In genomic region chr12:103425016-103425728, GRCm38 (mm10) we compare ENCODE assay signal across 8 mouse cellular contexts. TPM values are rescaled to one million over a fixed set of nuclear protein-coding genes. Genes with fewer than 3 reads are reported as not detected.
A peak's percentile ranks its signal among the peaks of the same experiment; 100 is the strongest.
DNase-seq lines count a peak whose midpoint lies in the region; ATAC-seq and TF ChIP-seq lines count a peak whose summit lies in the region.

No protein-coding gene starts in this region.

- H3K9me3 ChIP-seq in forebrain, postnatal 0 days (ENCODE audit: low read length) = no peaks in the 10 kb centered on the region

- DNase-seq in layer of hippocampus, adult 11-12 months (ENCODE audit: low spot score) = peak; percentile 12
- DNase-seq in layer of hippocampus, postnatal 36 days = no peak
- DNase-seq in forebrain, postnatal 0 days = peak; percentile 34
- no peak for DNase-seq in right cerebral cortex, postnatal 14 days
- DNase-seq in gastrocnemius, postnatal 14 days = no peak
- no peak for DNase-seq in spleen, postnatal 36 days (ENCODE audit: low spot score in 2 of 2)

- intact Hi-C loops in gastrocnemius, postnatal 14 days (cut with DNase I; ENCODE audit: low total_unique reads) = no loop called here

- 10% methylated on average over 33 of the region's 33 CpGs for WGBS in forebrain, postnatal 0 days
- 9% methylated on average over 33 of the region's 33 CpGs for WGBS in macrophage (ENCODE audit: missing documents)

- H3K9ac ChIP-seq in forebrain, postnatal 0 days = peak overlapping the region; percentile 93

- TF ChIP-seq CTCF in forebrain, postnatal 0 days (IDR thresholded peaks at IDR 0.05; ENCODE audit: low read depth) = no peak

- H3K79me2 ChIP-seq in macrophage (ENCODE audit: inconsistent target) = peaks cover 54% of the 10 kb centered on the region

- no peaks in the 10 kb centered on the region for H3K27me3 ChIP-seq in forebrain, postnatal 0 days (ENCODE audit: insufficient read depth, low read length)

- peak overlapping the region; percentile 54 for H3K27ac ChIP-seq in brown adipose tissue, adult 24 weeks (replicated peaks; ENCODE audit: low read depth, low read length)
- H3K27ac ChIP-seq in forebrain, postnatal 0 days (ENCODE audit: low read depth, low read length) = peak overlapping the region; percentile 87
- H3K27ac ChIP-seq in macrophage = peak overlapping the region; percentile 43

- H3K4me2 ChIP-seq in forebrain, postnatal 0 days (ENCODE audit: low read depth) = peak overlapping the region; percentile 85

- peak overlapping the region; percentile 82 for H3K4me3 ChIP-seq in brown adipose tissue, adult 24 weeks (ENCODE audit: insufficient read depth, low read depth, low read length)
- peak overlapping the region; percentile 86 for H3K4me3 ChIP-seq in forebrain, postnatal 0 days (ENCODE audit: low read depth, low read length)
- H3K4me3 ChIP-seq in macrophage (ENCODE audit: inconsistent target) = peak overlapping the region; percentile 89

- peaks cover 14% of the 10 kb centered on the region for H3K4me1 ChIP-seq in brown adipose tissue, adult 24 weeks (ENCODE audit: control insufficient read depth, insufficient read depth, insufficient read length, low read length)
- H3K4me1 ChIP-seq in forebrain, postnatal 0 days (ENCODE audit: insufficient read depth) = peaks cover 24% of the 10 kb centered on the region

- peak; percentile 21 for ATAC-seq in forebrain, postnatal 0 days

- H3K36me3 ChIP-seq in forebrain, postnatal 0 days (ENCODE audit: insufficient read depth) = peaks cover 7% of the 10 kb centered on the region
- H3K36me3 ChIP-seq in macrophage (ENCODE audit: inconsistent target) = peaks cover 5% of the 10 kb centered on the region

RNA-seq across cellular contexts. Expression of gene Ddx24, which starts 0.5 kb away (rescaled TPM):
- total RNA-seq in layer of hippocampus, postnatal 36 days (2021) = 100 to 1,000 TPM; 213 to 224 TPM
- 47.9 and 50.2 TPM in 2 replicates for polyA plus RNA-seq in brown adipose tissue, adult 24 weeks (2012; ENCODE audit: insufficient read depth, insufficient read length, missing spikeins)
- 140 and 175 TPM in 2 replicates for total RNA-seq in forebrain, postnatal 0 days (2014; rRNA removed)
- polyA plus RNA-seq in forebrain, postnatal 0 days (2015; fragmentation: Nextera tagmentation; extraction: Ambion mirVana) = 169 and 173 TPM in 2 replicates
- total RNA-seq in macrophage (2018; cell fraction: chromatin; rRNA removed) = 100 to 1,000 TPM; 121 to 228 (median 167) TPM
- total RNA-seq in macrophage (2018; cell fraction: cytosol; rRNA removed) = 100 to 1,000 TPM in 13 of 26 experiments, 10 to 100 TPM in 13; 79.7 to 146 (median 105) TPM
- 100 to 1,000 TPM in 25 of 26 experiments, 10 to 100 TPM in 1; 98.0 to 178 (median 141) TPM for total RNA-seq in macrophage (2018; cell fraction: nucleus; rRNA removed)
- polyA plus RNA-seq in macrophage (2018) = 84.0 to 115 TPM (median 91.2 TPM) in 3 replicates
- 10 to 100 TPM; 45.6 to 45.9 TPM for total RNA-seq in gastrocnemius, postnatal 14 days (2021)

RNA-seq across cellular contexts. Expression of gene Ifi27, which starts 8.8 kb away (rescaled TPM):
- 10 to 100 TPM; 90.9 to 99.0 TPM for total RNA-seq in layer of hippocampus, postnatal 36 days (2021)
- 2,121 and 2,899 TPM in 2 replicates for polyA plus RNA-seq in brown adipose tissue, adult 24 weeks (2012; ENCODE audit: insufficient read depth, insufficient read length, missing spikeins)
- 13.2 and 19.1 TPM in 2 replicates for total RNA-seq in forebrain, postnatal 0 days (2014; rRNA removed)
- 22.1 and 26.5 TPM in 2 replicates for polyA plus RNA-seq in forebrain, postnatal 0 days (2015; fragmentation: Nextera tagmentation; extraction: Ambion mirVana)
- 100 to 1,000 TPM in 8 of 26 experiments, 10 to 100 TPM in 18; 13.8 to 156 (median 36.4) TPM for total RNA-seq in macrophage (2018; cell fraction: chromatin; rRNA removed)
- total RNA-seq in macrophage (2018; cell fraction: cytosol; rRNA removed) = 10 to 100 TPM in 25 of 26 experiments, 1 to 10 TPM in 1; 9.7 to 91.7 (median 42.8) TPM
- 100 to 1,000 TPM in 6 of 26 experiments, 10 to 100 TPM in 18, 1 to 10 TPM in 2; 7.8 to 126 (median 30.5) TPM for total RNA-seq in macrophage (2018; cell fraction: nucleus; rRNA removed)
- polyA plus RNA-seq in macrophage (2018) = 46.8 to 77.9 TPM (median 73.3 TPM) in 3 replicates
- 10 to 100 TPM; 77.7 to 79.1 TPM for total RNA-seq in gastrocnemius, postnatal 14 days (2021)

RNA-seq across cellular contexts. Expression of gene 9330161L09Rik, which starts 17.6 kb away (rescaled TPM):
- 1 to 10 TPM; 2.5 to 3.3 TPM for total RNA-seq in layer of hippocampus, postnatal 36 days (2021)
- polyA plus RNA-seq in brown adipose tissue, adult 24 weeks (2012; ENCODE audit: insufficient read depth, insufficient read length, missing spikeins) = 1.2 TPM in 1 of 2 replicates, not detected in the other
- total RNA-seq in forebrain, postnatal 0 days (2014; rRNA removed) = 5.1 and 11.8 TPM in 2 replicates
- 0.82 and 1.3 TPM in 2 replicates for polyA plus RNA-seq in forebrain, postnatal 0 days (2015; fragmentation: Nextera tagmentation; extraction: Ambion mirVana)
- total RNA-seq in macrophage (2018; cell fraction: chromatin; rRNA removed) = 10 to 100 TPM in 5 of 26 experiments, 1 to 10 TPM in 21; 3.2 to 14.5 (median 6.1) TPM
- total RNA-seq in macrophage (2018; cell fraction: cytosol; rRNA removed) = 1 to 10 TPM in 1 of 26 experiments, under 1 TPM in 24, not detected in 1; 0.15 to 1.1 (median 0.51) TPM
- 1 to 10 TPM; 1.2 to 7.3 (median 3.5) TPM for total RNA-seq in macrophage (2018; cell fraction: nucleus; rRNA removed)
- 0.57 TPM in 1 of 3 replicates, not detected in the others for polyA plus RNA-seq in macrophage (2018)
- under 1 TPM; 0.62 to 0.70 TPM for total RNA-seq in gastrocnemius, postnatal 14 days (2021)

RNA-seq across cellular contexts. Expression of gene Ifi27l2a, which starts 18.3 kb away (rescaled TPM):
- total RNA-seq in layer of hippocampus, postnatal 36 days (2021) = 1 to 10 TPM; 1.2 to 1.3 TPM
- polyA plus RNA-seq in brown adipose tissue, adult 24 weeks (2012; ENCODE audit: insufficient read depth, insufficient read length, missing spikeins) = 1,113 and 2,189 TPM in 2 replicates
- total RNA-seq in forebrain, postnatal 0 days (2014; rRNA removed) = 7.8 and 9.4 TPM in 2 replicates
- polyA plus RNA-seq in forebrain, postnatal 0 days (2015; fragmentation: Nextera tagmentation; extraction: Ambion mirVana) = 10.2 and 16.4 TPM in 2 replicates
- 10 to 100 TPM in 22 of 26 experiments, 1 to 10 TPM in 3, not detected in 1; 5.5 to 66.9 (median 26.0) TPM for total RNA-seq in macrophage (2018; cell fraction: chromatin; rRNA removed)
- 100 to 1,000 TPM; 377 to 937 (median 620) TPM for total RNA-seq in macrophage (2018; cell fraction: cytosol; rRNA removed)
- total RNA-seq in macrophage (2018; cell fraction: nucleus; rRNA removed) = 100 to 1,000 TPM in 14 of 26 experiments, 10 to 100 TPM in 12; 25.9 to 213 (median 103) TPM
- 216 to 553 TPM (median 452 TPM) in 3 replicates for polyA plus RNA-seq in macrophage (2018)
- total RNA-seq in gastrocnemius, postnatal 14 days (2021) = 1 to 10 TPM; 4.7 to 4.9 TPM

RNA-seq across cellular contexts. Expression of gene Ifi27l2b, which starts 31.9 kb away (rescaled TPM):
- total RNA-seq in layer of hippocampus, postnatal 36 days (2021) = not detected
- polyA plus RNA-seq in brown adipose tissue, adult 24 weeks (2012; ENCODE audit: insufficient read depth, insufficient read length, missing spikeins) = not detected in 2 replicates
- total RNA-seq in forebrain, postnatal 0 days (2014; rRNA removed) = not detected in 2 replicates
- not detected in 2 replicates for polyA plus RNA-seq in forebrain, postnatal 0 days (2015; fragmentation: Nextera tagmentation; extraction: Ambion mirVana)
- not detected for total RNA-seq in macrophage (2018; cell fraction: chromatin; rRNA removed)
- total RNA-seq in macrophage (2018; cell fraction: cytosol; rRNA removed) = not detected
- total RNA-seq in macrophage (2018; cell fraction: nucleus; rRNA removed) = not detected
- polyA plus RNA-seq in macrophage (2018) = not detected in 3 replicates
- not detected for total RNA-seq in gastrocnemius, postnatal 14 days (2021)

Comparison
In these comparisons a context has a peak if more than half of its experiments do, and no peak if none do; other contexts are left out.
1. DNase-seq: peak in layer of hippocampus, adult 11-12 months (single experiment) and forebrain, postnatal 0 days (single experiment); none in layer of hippocampus, postnatal 36 days (0 of 2), right cerebral cortex, postnatal 14 days (single experiment), gastrocnemius, postnatal 14 days (single experiment) and spleen, postnatal 36 days (0 of 2).
2. Peak in every context shown above with its lines, with median percentiles within 50 percentile points of each other: H3K27ac ChIP-seq and H3K4me3 ChIP-seq.